Mouse (Mus musculus) stomach, embryonic 14.5 days (tissue): ENCODE measurements at regions not wholly inside any gene's neighbourhood (a gene's known extent, or its start where the extent isn't known, plus 50 kb on each side); places are given as distances from the start of the nearest gene placed in this dataset.

Experiments
- ATAC-seq: fragments of 200-750 bp; cut with Nextera tagmentation; 2 replicates; pipeline ENCODE4 v1.8.0; 2017; ENCODE audit warnings: low read depth, moderate TSS enrichment; ENCODE audit not compliant: insufficient number of reproducible peaks, insufficient read depth, low FRiP score
- H3K27ac ChIP-seq: fragments of 300-500 bp; sonication (generic); 2 replicates; pipeline ENCODE4 v1.5.1; 2014; ENCODE audit warnings: mild to moderate bottlenecking, low read length, moderate library complexity, mixed read lengths
- H3K27me3 ChIP-seq: fragments of 300-500 bp; sonication (generic); 2 replicates; pipeline ENCODE4 v1.6.1; 2014; ENCODE audit warnings: low read length, control low read depth, mixed read lengths; ENCODE audit not compliant: control insufficient read depth, insufficient read depth
- H3K36me3 ChIP-seq: fragments of 300-500 bp; sonication (generic); 2 replicates; pipeline ENCODE4 v1.6.1; 2014; ENCODE audit warnings: mild to moderate bottlenecking, control low read depth, low read length, moderate library complexity, mixed read lengths; ENCODE audit not compliant: control insufficient read depth, insufficient read depth
- H3K4me1 ChIP-seq: fragments of 300-500 bp; sonication (generic); 2 replicates; pipeline ENCODE4 v1.6.1; 2014; ENCODE audit warnings: low read length, control low read depth, mixed read lengths; ENCODE audit not compliant: control insufficient read depth, insufficient read depth
- H3K4me2 ChIP-seq: fragments of 300-500 bp; sonication (generic); replicated peaks from 2 replicates; pipeline ENCODE4 v1.6.1; 2014; ENCODE audit warnings: low read depth, low read length, control low read depth
- H3K4me3 ChIP-seq: fragments of 300-500 bp; sonication (generic); 2 replicates; pipeline ENCODE4 v1.5.1; 2014; ENCODE audit warnings: low read depth, low read length, control low read depth
- H3K9ac ChIP-seq: fragments of 300-500 bp; sonication (generic); replicated peaks from 2 replicates; pipeline ENCODE4 v1.6.1; 2014; ENCODE audit warnings: low read depth, mild to moderate bottlenecking, control low read depth, low read length, moderate library complexity, mixed read lengths
- H3K9me3 ChIP-seq: fragments of 300-500 bp; sonication (generic); 2 replicates; pipeline ENCODE4 v1.6.1; 2016; ENCODE audit warnings: low read depth, low read length, control low read depth; ENCODE audit not compliant: control insufficient read depth
- WGBS: fragments of 180-500 bp; shearing (Covaris S2); extraction: QIAGEN DNeasy Blood & Tissue Kit; methylation state at CpG from one replicate; pipeline ENCODE4 v1.1.7; 2014; 5-methylcytosine and 5-hydroxymethylcytosine counted together

DNA sequence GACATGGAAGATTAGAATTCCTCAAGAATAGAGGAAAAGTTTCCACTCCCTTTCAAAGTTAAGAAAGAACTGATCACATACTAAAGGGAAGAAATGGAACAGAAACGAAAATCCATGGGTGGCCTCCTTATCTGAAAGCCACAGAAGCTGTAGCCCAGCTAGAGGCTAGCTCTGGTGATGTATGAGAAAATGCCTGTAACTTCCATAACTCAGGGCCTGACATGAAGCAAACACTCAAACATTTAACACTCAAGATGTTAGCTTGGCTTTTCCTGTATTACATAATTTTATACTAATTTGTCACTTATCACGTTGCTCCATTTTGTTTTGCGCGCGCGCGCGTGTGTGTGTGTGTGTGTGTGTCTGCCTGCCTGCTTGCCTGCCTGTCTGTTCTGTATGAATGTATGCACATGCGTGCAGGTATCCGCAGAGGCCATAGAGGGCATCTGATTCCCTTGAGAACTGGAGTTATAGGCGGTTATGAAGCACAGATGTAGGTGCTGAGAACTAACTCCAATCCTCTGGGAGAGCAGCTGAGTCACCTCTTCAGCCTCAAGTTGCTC, 88.2 kb downstream of the Olfr267 start:
- no peaks in the 10 kb centered on the region for H3K4me1 ChIP-seq
- no peak for ATAC-seq
- no peak overlapping the region for H3K9ac ChIP-seq
- 0 out of 2 replicates have a peak, but pooled peaks cover 3% of the 10 kb centered on the region for H3K9me3 ChIP-seq
- H3K27ac ChIP-seq = no peak overlapping the region
- no peak overlapping the region for H3K4me3 ChIP-seq
- WGBS = 84% methylated on average over 11 of the region's 11 CpGs
- H3K27me3 ChIP-seq = no peaks in the 10 kb centered on the region
- H3K4me2 ChIP-seq = no peak overlapping the region
- no peaks in the 10 kb centered on the region for H3K36me3 ChIP-seq

- Histone ChIP-seq H3K9ac (no peak overlapping the region), H3K9me3 (0 out of 2 replicates have a peak, but pooled peaks cover 3% of the 10 kb centered on the region), H3K4me1 (no peaks in the 10 kb centered on the region), H3K27me3 (no peaks in the 10 kb centered on the region), H3K4me2 (no peak overlapping the region), H3K36me3 (no peaks in the 10 kb centered on the region), H3K4me3 (no peak overlapping the region), H3K27ac (no peak overlapping the region)
- 57% methylated on average over 5 of the region's 5 CpGs for WGBS
- no peak for ATAC-seq
These were observed 88.7 kb downstream of the Olfr267 start for GRCm38 (mm10) chr4:58698828-58699227.

GRCm38 (mm10) chr4:58696684-58697083, 90.8 kb downstream of the Olfr267 start:
- WGBS = 49% methylated on average over 4 of the region's 4 CpGs

DNA sequence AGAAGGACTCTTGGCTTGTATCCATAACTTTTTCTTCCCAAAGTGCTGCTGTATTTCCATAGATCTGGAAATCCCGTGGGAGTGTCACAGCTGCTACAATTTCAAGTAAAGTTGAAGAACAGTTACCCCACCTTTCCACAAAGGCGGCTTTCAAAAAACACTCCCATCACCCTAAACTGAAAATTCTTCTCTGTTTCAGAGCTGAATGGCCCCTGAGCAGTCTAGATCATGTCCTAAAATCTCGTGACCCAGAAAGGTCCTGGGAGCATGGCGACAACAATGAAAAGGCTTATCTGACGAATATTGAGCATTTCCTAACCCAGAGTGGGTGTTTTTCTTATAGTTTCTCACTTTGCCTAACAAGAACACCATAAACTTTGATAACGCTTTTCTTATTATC, 92.2 kb downstream of the Olfr267 start:
- Histone ChIP-seq H3K4me3 (no peak overlapping the region), H3K9me3 (no peaks in the 10 kb centered on the region), H3K9ac (no peak overlapping the region), H3K36me3 (no peaks in the 10 kb centered on the region), H3K4me2 (no peak overlapping the region), H3K4me1 (no peaks in the 10 kb centered on the region), H3K27ac (no peak overlapping the region), H3K27me3 (no peaks in the 10 kb centered on the region)
- 78% methylated on average over 6 of the region's 6 CpGs for WGBS
- no peak for ATAC-seq

More at GRCm38 (mm10) chr4:58696684-58697083, 90.8 kb downstream of the Olfr267 start:
- no peaks in the 10 kb centered on the region for H3K36me3 ChIP-seq
- no peak overlapping the region for H3K4me2 ChIP-seq
- H3K9ac ChIP-seq = no peak overlapping the region
- ATAC-seq = no peak
- no peak overlapping the region for H3K4me3 ChIP-seq
- no peaks in the 10 kb centered on the region for H3K27me3 ChIP-seq
- H3K9me3 ChIP-seq = 0 out of 2 replicates have a peak, but pooled peaks cover 1% of the 10 kb centered on the region
- H3K4me1 ChIP-seq = no peaks in the 10 kb centered on the region
- H3K27ac ChIP-seq = no peak overlapping the region

GRCm38 (mm10) chr4:58693018-58693417, 94.5 kb downstream of the Olfr267 start:
- no peak overlapping the region for H3K9ac ChIP-seq
- no peak overlapping the region for H3K27ac ChIP-seq
- no peaks in the 10 kb centered on the region for H3K4me1 ChIP-seq
- H3K27me3 ChIP-seq = no peaks in the 10 kb centered on the region
- H3K9me3 ChIP-seq = no peaks in the 10 kb centered on the region
- H3K4me3 ChIP-seq = no peak overlapping the region
- WGBS = 81% methylated on average over 6 of the region's 6 CpGs
- ATAC-seq = no peak
- H3K36me3 ChIP-seq = no peaks in the 10 kb centered on the region
- no peak overlapping the region for H3K4me2 ChIP-seq

DNA sequence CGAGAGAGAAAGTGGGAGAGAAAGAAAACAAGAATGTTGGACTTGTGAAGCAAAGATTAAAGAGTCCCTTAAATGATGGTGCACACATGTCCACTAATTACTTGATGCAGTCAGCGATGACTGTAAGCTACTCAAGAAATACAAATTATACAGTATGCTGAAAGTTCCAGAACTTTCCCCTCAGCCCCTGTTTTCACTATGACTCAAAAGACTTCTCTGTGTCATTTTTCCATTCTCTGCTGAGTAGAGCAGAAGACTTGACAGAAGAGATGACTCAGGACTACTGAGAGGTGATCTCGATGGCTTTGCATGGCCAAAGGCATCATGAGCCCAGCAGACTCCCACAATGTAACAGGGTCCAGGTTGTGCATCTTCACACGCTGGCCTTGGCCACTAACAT, 105.6 kb downstream of the Olfr267 start:
- WGBS = 91% methylated on average over 4 of the region's 4 CpGs
- Histone ChIP-seq H3K4me2 (no peak overlapping the region), H3K4me3 (no peak overlapping the region), H3K27me3 (no peaks in the 10 kb centered on the region), H3K4me1 (no peaks in the 10 kb centered on the region), H3K9me3 (no peaks in the 10 kb centered on the region), H3K36me3 (no peaks in the 10 kb centered on the region), H3K27ac (no peak overlapping the region), H3K9ac (no peak overlapping the region)
- ATAC-seq = no peak

- Histone ChIP-seq H3K27ac (peak overlapping the region; percentile 48; the same call in 1 of the 2 replicates), H3K9ac (no peak overlapping the region), H3K36me3 (no peaks in the 10 kb centered on the region), H3K4me3 (no peak overlapping the region), H3K27me3 (no peaks in the 10 kb centered on the region), H3K4me2 (no peak overlapping the region), H3K4me1 (no peaks in the 10 kb centered on the region), H3K9me3 (no peaks in the 10 kb centered on the region)
- peak; percentile 10; the same call in 1 of the 2 replicates for ATAC-seq
- 23% methylated on average over 6 of the region's 6 CpGs for WGBS
These were observed 109.7 kb downstream of the Olfr267 start for GRCm38 (mm10) chr4:58677701-58678385.

DNA sequence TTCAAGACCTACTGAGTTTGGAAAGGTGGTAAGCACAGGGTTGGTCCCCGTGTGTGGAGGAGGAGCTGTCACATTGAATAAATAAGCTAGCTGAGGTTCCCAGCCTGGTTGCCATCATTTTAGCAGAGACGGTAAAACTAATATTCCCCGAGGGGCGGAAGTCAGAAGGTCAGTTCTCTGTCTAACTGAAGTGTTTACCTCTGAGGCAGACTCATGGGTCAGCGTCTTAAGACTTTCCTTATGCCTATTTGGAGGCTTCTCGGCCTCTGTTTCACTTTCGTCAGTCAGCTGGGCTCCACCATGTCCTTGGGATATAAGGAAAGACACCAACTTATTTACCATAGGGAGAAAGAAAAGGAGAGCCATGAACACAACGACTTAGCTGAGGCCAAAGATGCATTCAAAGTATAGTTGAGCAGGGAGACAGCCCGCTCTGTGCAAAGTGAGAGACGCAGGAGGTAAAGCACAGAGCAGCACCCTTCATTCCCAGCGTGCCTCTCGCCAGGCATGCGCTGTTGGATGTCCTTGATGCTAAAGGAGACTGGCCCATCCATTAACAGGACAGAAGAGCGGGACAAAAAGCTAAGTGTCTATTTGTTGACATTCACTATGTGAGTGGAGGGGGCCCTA, 116.0 kb downstream of the Olfr267 start:
- Histone ChIP-seq H3K27me3 (no peaks in the 10 kb centered on the region), H3K36me3 (no peaks in the 10 kb centered on the region), H3K27ac (peak overlapping the region; percentile 69; the same call in 1 of the 2 replicates), H3K4me2 (peak overlapping the region; percentile 25), H3K9me3 (no peaks in the 10 kb centered on the region), H3K9ac (no peak overlapping the region), H3K4me1 (peaks cover 16% of the 10 kb centered on the region), H3K4me3 (no peak overlapping the region)
- ATAC-seq = 0 out of 2 replicates have a peak, but pooled peaks have one; percentile 42
- WGBS = 25% methylated on average over 14 of the region's 14 CpGs
